Mouse (Mus musculus) stomach, postnatal 0 days (tissue): Measurements from ENCODE around the gene Ppp2r3a. TPM values are rescaled to one million over a fixed set of nuclear protein-coding genes. Genes with fewer than 3 reads are reported as not detected.

Experiments
- ATAC-seq: fragments of 200-750 bp; cut with Nextera tagmentation; 2 replicates; pipeline ENCODE4 v1.8.0; 2017; ENCODE audit not compliant: low FRiP score, low TSS enrichment
- DNase-seq: peaks from one replicate; pipeline ENCODE4 v3.0.0-alpha.2; 2016; ENCODE audit warnings: low spot score
- H3K27ac ChIP-seq: fragments of 300-500 bp; sonication (generic); replicated peaks from 2 replicates; pipeline ENCODE4 v1.5.1; 2014; ENCODE audit warnings: mild to moderate bottlenecking, control low read depth
- H3K27me3 ChIP-seq: fragments of 300-500 bp; sonication (generic); 2 replicates; pipeline ENCODE4 v1.6.1; 2014; ENCODE audit warnings: low read length; ENCODE audit not compliant: control insufficient read depth, insufficient read depth
- H3K36me3 ChIP-seq: fragments of 300-500 bp; sonication (generic); 2 replicates; pipeline ENCODE4 v1.6.1; 2014; ENCODE audit warnings: low read length, mixed read lengths; ENCODE audit not compliant: control insufficient read depth, insufficient read depth
- H3K4me1 ChIP-seq: fragments of 300-500 bp; sonication (generic); replicated peaks from 2 replicates; pipeline ENCODE4 v1.6.1; 2014; ENCODE audit warnings: antibody characterized with exemption; ENCODE audit not compliant: control insufficient read depth, insufficient read depth
- H3K4me2 ChIP-seq: fragments of 300-500 bp; sonication (generic); replicated peaks from 2 replicates; pipeline ENCODE4 v1.6.1; 2014; ENCODE audit warnings: low read depth, mild to moderate bottlenecking, control low read depth, moderate library complexity
- H3K4me3 ChIP-seq: fragments of 300-500 bp; sonication (generic); 2 replicates; pipeline ENCODE4 v1.5.1; 2014; ENCODE audit warnings: low read depth, low read length, control low read depth
- H3K9ac ChIP-seq: fragments of 300-500 bp; sonication (generic); 2 replicates; pipeline ENCODE4 v1.6.1; 2014; ENCODE audit warnings: mild to moderate bottlenecking, low read length, control low read depth, mixed read lengths
- H3K9me3 ChIP-seq: fragments of 300-500 bp; sonication (generic); 2 replicates; pipeline ENCODE4 v1.6.1; 2016; ENCODE audit warnings: low read length; ENCODE audit not compliant: control insufficient read depth
- CTCF ChIP-seq: IDR thresholded peaks from 2 replicates; pipeline ENCODE4 v1.5.1; 2016; ENCODE audit warnings: antibody characterized with exemption, low read depth, mild to moderate bottlenecking, moderate library complexity
- EP300 ChIP-seq: optimal IDR thresholded peaks from 2 replicates; pipeline ENCODE3; 2016; ENCODE audit warnings: antibody characterized with exemption
- WGBS: fragments of 180-500 bp; shearing (Covaris S2); extraction: QIAGEN DNeasy Blood & Tissue Kit; methylation state at CpG from one replicate; pipeline ENCODE4 v1.1.7; 2014; 5-methylcytosine and 5-hydroxymethylcytosine counted together
- polyA plus RNA-seq: library from polyadenylated mRNA; unstranded; fragments of >200 nt; fragmentation: Nextera tagmentation; extraction: Ambion mirVana; gene quantifications from 2 replicates; pipeline ENCODE4 v1.2.1, GENCODE M21; 2015

Gene Ppp2r3a
- 6.8 TPM in 2 replicates for polyA plus RNA-seq

- peak within 1 kb of the TSS; percentile 86 for H3K4me3 ChIP-seq
- H3K9ac ChIP-seq, result peak within 1 kb of the TSS; percentile 94
- peak within 1 kb of the TSS; percentile 99 for H3K27ac ChIP-seq
- no peaks in the 10 kb centered on the region for H3K36me3 ChIP-seq
- DNase-seq (peak; percentile 99), ATAC-seq (peak; percentile 97)
- TF ChIP-seq EP300, result no peak
- peak; percentile 48 for TF ChIP-seq CTCF
- 1% methylated on average over 40 of the region's 50 CpGs for WGBS
- peaks cover 11% of the 10 kb centered on the region for H3K4me1 ChIP-seq
- peak within 1 kb of the TSS; percentile 52 for H3K4me2 ChIP-seq
- H3K9me3 ChIP-seq, result no peaks in the 10 kb centered on the region
- no peaks in the 10 kb centered on the region for H3K27me3 ChIP-seq
Observed at GRCm38 (mm10) chr9:101251644-101252337, at the start of gene Ppp2r3a. Gene Ppp2r3a (minus strand): TSS chr9:101251795.

DNA sequence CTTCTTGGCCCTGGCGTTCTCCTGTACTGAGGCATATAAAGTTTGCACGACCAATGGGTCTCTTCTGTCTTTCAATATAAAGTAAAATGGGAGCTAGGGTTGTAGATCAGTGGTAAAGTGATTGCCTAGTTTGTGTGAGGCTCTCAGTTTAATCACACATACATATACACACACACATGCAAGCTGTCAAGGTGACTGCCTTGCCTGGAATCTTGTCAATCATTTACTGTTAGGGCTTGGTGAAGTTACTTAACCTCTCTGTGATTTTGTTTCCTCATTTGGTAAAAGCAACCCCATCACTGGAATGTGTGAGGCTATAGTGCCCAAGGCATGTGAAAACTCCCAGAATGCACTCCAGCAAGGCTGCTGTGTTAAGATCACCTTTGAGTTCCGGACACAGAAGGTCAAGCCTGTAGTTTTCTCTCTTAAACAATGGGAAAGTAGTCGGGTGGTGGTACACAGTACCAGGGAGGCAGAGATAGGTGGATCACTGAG, 48.9 kb upstream of the Ppp2r3a start:
- H3K9ac ChIP-seq, result no peak overlapping the region
- no peaks in the 10 kb centered on the region for H3K9me3 ChIP-seq
- H3K4me3 ChIP-seq, result no peak overlapping the region
- no peaks in the 10 kb centered on the region for H3K4me1 ChIP-seq
- H3K27ac ChIP-seq, result no peak overlapping the region
- 80% methylated on average over 4 of the region's 4 CpGs for WGBS
- TF ChIP-seq CTCF (no peak), EP300 (no peak)
- H3K4me2 ChIP-seq, result no peak overlapping the region
- no peaks in the 10 kb centered on the region for H3K27me3 ChIP-seq
- ATAC-seq, result no peak
- H3K36me3 ChIP-seq, result no peaks in the 10 kb centered on the region
- no peak for DNase-seq

GRCm38 (mm10) chr9:101291676-101292660, 40.4 kb upstream of the Ppp2r3a start:
- Histone ChIP-seq H3K4me3 (no peak overlapping the region), H3K9ac (no peak overlapping the region), H3K4me1 (0 out of 2 replicates have a peak, but pooled peaks cover 2% of the 10 kb centered on the region), H3K4me2 (no peak overlapping the region), H3K27me3 (no peaks in the 10 kb centered on the region), H3K36me3 (no peaks in the 10 kb centered on the region), H3K27ac (no peak overlapping the region), H3K9me3 (no peaks in the 10 kb centered on the region)
- ATAC-seq (no peak), DNase-seq (no peak)
- no peak for TF ChIP-seq CTCF
- TF ChIP-seq EP300, result no peak
- WGBS, result 72% methylated on average over 19 of the region's 19 CpGs

DNA sequence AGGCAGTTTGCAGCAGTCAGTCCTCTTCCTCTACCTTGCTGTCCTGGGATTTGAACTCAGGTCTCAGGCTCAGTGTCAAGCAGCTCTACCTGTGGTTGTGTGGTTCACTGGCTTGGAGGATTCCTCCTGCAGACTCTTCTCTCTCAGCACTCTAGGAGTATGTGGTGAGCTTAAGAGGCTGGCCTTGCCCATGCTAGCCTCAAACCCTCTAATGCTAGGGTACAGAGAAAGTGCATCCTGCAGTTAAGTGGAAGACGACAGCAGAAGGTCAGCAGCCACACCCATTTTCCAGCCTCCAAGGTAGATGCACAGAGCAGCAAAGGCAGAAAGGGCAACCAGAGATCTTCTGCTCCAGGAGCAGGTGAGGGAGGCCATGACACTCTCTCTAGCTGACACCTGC, 39.3 kb upstream of the Ppp2r3a start:
- no peak overlapping the region for H3K4me3 ChIP-seq
- H3K9ac ChIP-seq, result no peak overlapping the region
- TF ChIP-seq CTCF, result no peak
- no peak for TF ChIP-seq EP300
- H3K4me2 ChIP-seq, result no peak overlapping the region
- no peak overlapping the region for H3K27ac ChIP-seq
- no peaks in the 10 kb centered on the region for H3K9me3 ChIP-seq
- 0 out of 2 replicates have a peak, but pooled peaks cover 2% of the 10 kb centered on the region for H3K4me1 ChIP-seq
- no peak for DNase-seq
- H3K27me3 ChIP-seq, result no peaks in the 10 kb centered on the region
- no peaks in the 10 kb centered on the region for H3K36me3 ChIP-seq
- ATAC-seq, result no peak
- 54% methylated on average over 1 of the region's 1 CpGs for WGBS

DNA sequence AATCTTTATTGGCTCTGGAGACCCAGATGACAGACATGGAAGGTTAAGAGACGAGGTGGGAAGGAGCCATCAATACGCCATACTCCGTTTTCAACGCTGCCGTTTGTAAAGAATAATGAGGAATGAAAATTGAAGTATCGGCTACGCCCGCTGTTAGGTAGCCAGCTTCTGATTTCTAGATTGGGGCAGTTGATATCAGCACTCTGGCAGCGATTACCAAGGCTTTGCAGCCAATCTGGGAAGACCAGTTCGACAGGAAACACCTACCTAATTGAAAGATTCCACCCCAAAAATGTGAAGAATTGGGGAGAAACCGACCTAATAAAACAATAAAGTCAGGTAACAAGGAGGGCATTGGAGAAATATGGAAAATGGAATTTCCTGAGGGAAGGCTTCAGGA, 38.2 kb upstream of the Ppp2r3a start:
- DNase-seq (no peak), ATAC-seq (peak; percentile 54)
- 51% methylated on average over 11 of the region's 11 CpGs for WGBS
- no peak overlapping the region for H3K9ac ChIP-seq
- peak overlapping the region; percentile 88 for H3K27ac ChIP-seq
- H3K4me1 ChIP-seq, result 0 out of 2 replicates have a peak, but pooled peaks cover 2% of the 10 kb centered on the region
- H3K27me3 ChIP-seq, result no peaks in the 10 kb centered on the region
- TF ChIP-seq EP300 (peak; percentile 19), CTCF (no peak)
- peak overlapping the region; percentile 4; the same call in 1 of the 2 replicates for H3K4me3 ChIP-seq
- no peaks in the 10 kb centered on the region for H3K36me3 ChIP-seq
- H3K4me2 ChIP-seq, result peak overlapping the region; percentile 31
- no peaks in the 10 kb centered on the region for H3K9me3 ChIP-seq
